Mouse (Mus musculus): ENCODE results near the gene Rad54l. TPM values are rescaled to one million over a fixed set of nuclear protein-coding genes. Genes with fewer than 3 reads are reported as not detected.

Gene Rad54l
- polyA plus RNA-seq, 1 experiment from 2014 or later, result 24.3 TPM

- Histone ChIP-seq H3K9me3 (replicated peaks; ENCODE audit: control insufficient read depth, low read length) (no peaks in the 10 kb centered on the region), H3K27me3 (ENCODE audit: control insufficient read depth, insufficient read depth, low read length) (no peaks in the 10 kb centered on the region), H3K27ac (ENCODE audit: low read depth, low read length) (no peak overlapping the region), H3K9ac (ENCODE audit: low read depth, low read length) (no peak overlapping the region), H3K4me2 (no peak overlapping the region), H3K4me3 (ENCODE audit: low read depth, low read length) (no peak overlapping the region), H3K4me1 (ENCODE audit: control insufficient read depth, insufficient read depth, low read length) (0 out of 2 replicates have a peak, but pooled peaks cover 3% of the 10 kb centered on the region), H3K36me3 (ENCODE audit: control insufficient read depth, insufficient read depth, low read length) (no peaks in the 10 kb centered on the region)
- no peak for ATAC-seq (replicated peaks; ENCODE audit: insufficient number of reproducible peaks, low FRiP score, low TSS enrichment)
- WGBS (ENCODE audit: insufficient replicate concordance), result 76% methylated on average over 6 of the region's 6 CpGs
Measured at GRCm38 (mm10) chr4:116127956-116128355, 4.5 kb upstream of the Rad54l start.

DNA sequence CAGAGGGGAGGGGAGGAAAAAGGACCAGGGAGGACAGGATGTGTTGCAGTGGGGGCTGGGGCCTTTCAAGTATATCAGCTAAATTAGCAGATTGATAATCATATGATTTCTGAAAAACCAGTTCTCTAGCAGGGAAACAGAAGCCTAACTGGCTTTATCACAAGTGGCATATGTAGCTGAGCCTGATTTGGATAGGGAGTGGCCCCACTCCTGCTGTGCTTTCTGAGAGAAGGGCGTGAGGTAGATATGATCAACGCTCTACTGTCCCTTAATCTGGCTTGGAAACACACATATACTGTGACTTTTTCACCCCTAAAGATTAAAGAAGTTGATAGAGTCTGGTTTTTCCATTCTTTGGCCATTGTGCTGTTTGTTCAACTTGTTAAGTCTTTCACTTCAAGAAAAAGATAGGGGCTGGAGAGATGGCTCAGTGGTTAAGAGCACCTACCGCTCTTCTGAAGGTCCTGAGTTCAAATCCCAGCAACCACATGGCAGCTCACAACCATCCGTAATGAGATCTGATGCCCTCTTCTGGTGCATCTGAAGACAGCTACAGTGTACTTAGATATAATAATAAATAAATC lies 2.4 kb upstream of the Rad54l start:
- no peak for ATAC-seq (replicated peaks; ENCODE audit: insufficient number of reproducible peaks, low FRiP score, low TSS enrichment)
- no peak overlapping the region for H3K4me3 ChIP-seq (ENCODE audit: low read depth, low read length)
- H3K4me1 ChIP-seq (ENCODE audit: control insufficient read depth, insufficient read depth, low read length), result 0 out of 2 replicates have a peak, but pooled peaks cover 5% of the 10 kb centered on the region
- WGBS (ENCODE audit: insufficient replicate concordance), result 83% methylated on average over 4 of the region's 4 CpGs
- no peak overlapping the region for H3K4me2 ChIP-seq
- H3K27ac ChIP-seq (ENCODE audit: low read depth, low read length), result no peak overlapping the region
- no peaks in the 10 kb centered on the region for H3K9me3 ChIP-seq (replicated peaks; ENCODE audit: control insufficient read depth, low read length)
- H3K36me3 ChIP-seq (ENCODE audit: control insufficient read depth, insufficient read depth, low read length), result no peaks in the 10 kb centered on the region
- H3K27me3 ChIP-seq (ENCODE audit: control insufficient read depth, insufficient read depth, low read length), result no peaks in the 10 kb centered on the region
- no peak overlapping the region for H3K9ac ChIP-seq (ENCODE audit: low read depth, low read length)

GRCm38 (mm10) chr4:116122762-116123161 lies 728 bp downstream of the Rad54l start:
- peak overlapping the region; percentile 65 for H3K4me3 ChIP-seq (ENCODE audit: low read depth, low read length)

DNA sequence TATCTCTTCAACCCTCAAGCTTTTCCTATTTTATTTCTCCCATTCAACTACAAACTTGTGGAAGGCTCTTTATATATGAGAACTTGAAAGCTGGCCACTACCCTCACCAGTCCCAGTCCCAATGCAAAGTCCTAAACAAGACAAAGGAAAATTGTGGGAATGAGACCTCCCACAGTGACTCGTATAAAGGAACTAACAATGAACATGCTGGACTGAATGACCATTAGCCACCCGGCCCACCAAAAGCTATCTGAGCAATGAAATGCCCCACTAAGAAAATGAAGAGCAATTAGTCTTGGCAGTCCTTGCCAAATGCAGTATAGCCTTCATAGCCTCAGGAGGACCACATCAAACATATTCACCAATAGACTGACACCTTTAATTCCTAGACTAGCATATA lies 12.0 kb downstream of the Rad54l start:
- Histone ChIP-seq H3K4me1 (ENCODE audit: control insufficient read depth, insufficient read depth, low read length) (no peaks in the 10 kb centered on the region), H3K9ac (ENCODE audit: low read depth, low read length) (no peak overlapping the region), H3K9me3 (replicated peaks; ENCODE audit: control insufficient read depth, low read length) (no peaks in the 10 kb centered on the region), H3K27me3 (ENCODE audit: control insufficient read depth, insufficient read depth, low read length) (no peaks in the 10 kb centered on the region), H3K27ac (ENCODE audit: low read depth, low read length) (no peak overlapping the region), H3K4me3 (ENCODE audit: low read depth, low read length) (no peak overlapping the region), H3K36me3 (ENCODE audit: control insufficient read depth, insufficient read depth, low read length) (no peaks in the 10 kb centered on the region; the same call in 1 of the 2 replicates), H3K4me2 (no peak overlapping the region)
- 83% methylated on average over 2 of the region's 2 CpGs for WGBS (ENCODE audit: insufficient replicate concordance)
- no peak for ATAC-seq (replicated peaks; ENCODE audit: insufficient number of reproducible peaks, low FRiP score, low TSS enrichment)

More at GRCm38 (mm10) chr4:116122762-116123161, 728 bp downstream of the Rad54l start:
- Histone ChIP-seq H3K27ac (ENCODE audit: low read depth, low read length) (no peak overlapping the region), H3K9ac (ENCODE audit: low read depth, low read length) (peak overlapping the region; percentile 70), H3K27me3 (ENCODE audit: control insufficient read depth, insufficient read depth, low read length) (no peaks in the 10 kb centered on the region), H3K9me3 (replicated peaks; ENCODE audit: control insufficient read depth, low read length) (no peaks in the 10 kb centered on the region), H3K4me2 (peak overlapping the region; percentile 80), H3K36me3 (ENCODE audit: control insufficient read depth, insufficient read depth, low read length) (no peaks in the 10 kb centered on the region), H3K4me1 (ENCODE audit: control insufficient read depth, insufficient read depth, low read length) (0 out of 2 replicates have a peak, but pooled peaks cover 5% of the 10 kb centered on the region)
- no peak for ATAC-seq (replicated peaks; ENCODE audit: insufficient number of reproducible peaks, low FRiP score, low TSS enrichment)
- WGBS (ENCODE audit: insufficient replicate concordance), result 0% methylated on average over 1 of the region's 1 CpGs

DNA sequence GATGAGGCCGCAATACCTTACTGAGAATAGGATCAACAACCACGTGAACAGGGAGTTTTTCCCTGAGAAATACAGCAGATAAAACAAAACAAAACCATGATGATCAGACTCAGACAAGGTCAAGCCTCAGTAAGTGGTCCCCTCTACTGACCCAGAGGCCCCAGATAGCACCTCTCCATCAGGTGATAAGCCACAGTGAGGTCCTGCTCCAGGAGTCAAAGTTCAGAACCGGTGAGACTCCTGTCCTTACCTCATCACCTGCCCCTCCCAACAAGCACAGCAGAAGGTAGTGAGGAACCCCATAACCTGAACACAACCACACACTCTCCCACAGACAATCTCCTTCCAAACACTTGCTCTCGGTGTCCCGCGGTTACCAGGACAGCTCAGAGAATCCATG lies 12.8 kb downstream of the Rad54l start:
- H3K9ac ChIP-seq (ENCODE audit: low read depth, low read length), result no peak overlapping the region
- no peaks in the 10 kb centered on the region for H3K27me3 ChIP-seq (ENCODE audit: control insufficient read depth, insufficient read depth, low read length)
- WGBS (ENCODE audit: insufficient replicate concordance), result 86% methylated on average over 6 of the region's 6 CpGs
- H3K4me3 ChIP-seq (ENCODE audit: low read depth, low read length), result no peak overlapping the region
- no peak overlapping the region for H3K4me2 ChIP-seq
- ATAC-seq (replicated peaks; ENCODE audit: insufficient number of reproducible peaks, low FRiP score, low TSS enrichment), result no peak
- H3K36me3 ChIP-seq (ENCODE audit: control insufficient read depth, insufficient read depth, low read length), result no peaks in the 10 kb centered on the region; the same call in 1 of the 2 replicates
- no peaks in the 10 kb centered on the region for H3K9me3 ChIP-seq (replicated peaks; ENCODE audit: control insufficient read depth, low read length)
- no peaks in the 10 kb centered on the region for H3K4me1 ChIP-seq (ENCODE audit: control insufficient read depth, insufficient read depth, low read length)
- no peak overlapping the region for H3K27ac ChIP-seq (ENCODE audit: low read depth, low read length)

DNA sequence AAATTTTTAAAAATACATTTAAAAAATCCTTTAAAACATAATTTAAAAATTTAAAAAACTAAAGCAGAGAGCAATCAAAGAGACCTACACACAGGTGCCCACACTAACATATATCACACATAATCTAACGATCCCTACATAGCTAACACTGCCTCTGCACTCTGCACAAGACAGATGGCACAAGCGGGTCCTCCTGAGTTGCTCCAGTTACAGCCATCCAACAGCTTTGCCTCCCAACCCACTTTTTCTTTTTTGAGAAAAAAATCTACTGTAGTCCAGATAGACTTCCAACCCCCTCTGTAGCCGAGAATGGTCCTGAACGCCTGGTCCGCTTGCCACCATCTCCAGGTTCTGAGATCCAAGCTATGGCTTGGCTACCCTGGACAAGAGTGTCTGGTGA lies 18.2 kb downstream of the Rad54l start:
- Histone ChIP-seq H3K4me3 (ENCODE audit: low read depth, low read length) (no peak overlapping the region), H3K9me3 (replicated peaks; ENCODE audit: control insufficient read depth, low read length) (no peaks in the 10 kb centered on the region), H3K36me3 (ENCODE audit: control insufficient read depth, insufficient read depth, low read length) (peaks cover 13% of the 10 kb centered on the region), H3K27ac (ENCODE audit: low read depth, low read length) (no peak overlapping the region), H3K4me1 (ENCODE audit: control insufficient read depth, insufficient read depth, low read length) (no peaks in the 10 kb centered on the region), H3K27me3 (ENCODE audit: control insufficient read depth, insufficient read depth, low read length) (no peaks in the 10 kb centered on the region), H3K9ac (ENCODE audit: low read depth, low read length) (no peak overlapping the region), H3K4me2 (no peak overlapping the region)
- ATAC-seq (replicated peaks; ENCODE audit: insufficient number of reproducible peaks, low FRiP score, low TSS enrichment), result no peak
- WGBS (ENCODE audit: insufficient replicate concordance), result 92% methylated on average over 5 of the region's 5 CpGs

- Histone ChIP-seq H3K36me3 (ENCODE audit: control insufficient read depth, insufficient read depth, low read length) (peaks cover 44% of the 10 kb centered on the region), H3K27ac (ENCODE audit: low read depth, low read length) (no peak overlapping the region), H3K4me1 (ENCODE audit: control insufficient read depth, insufficient read depth, low read length) (no peaks in the 10 kb centered on the region), H3K4me3 (ENCODE audit: low read depth, low read length) (no peak overlapping the region), H3K4me2 (no peak overlapping the region), H3K9me3 (replicated peaks; ENCODE audit: control insufficient read depth, low read length) (no peaks in the 10 kb centered on the region), H3K9ac (ENCODE audit: low read depth, low read length) (no peak overlapping the region), H3K27me3 (ENCODE audit: control insufficient read depth, insufficient read depth, low read length) (no peaks in the 10 kb centered on the region)
- WGBS (ENCODE audit: insufficient replicate concordance), result 68% methylated on average over 7 of the region's 7 CpGs
- ATAC-seq (replicated peaks; ENCODE audit: insufficient number of reproducible peaks, low FRiP score, low TSS enrichment), result peak; percentile 42; the same call in 1 of the 2 replicates
Measured at GRCm38 (mm10) chr4:116100959-116101358, 22.5 kb downstream of the Rad54l start.

DNA sequence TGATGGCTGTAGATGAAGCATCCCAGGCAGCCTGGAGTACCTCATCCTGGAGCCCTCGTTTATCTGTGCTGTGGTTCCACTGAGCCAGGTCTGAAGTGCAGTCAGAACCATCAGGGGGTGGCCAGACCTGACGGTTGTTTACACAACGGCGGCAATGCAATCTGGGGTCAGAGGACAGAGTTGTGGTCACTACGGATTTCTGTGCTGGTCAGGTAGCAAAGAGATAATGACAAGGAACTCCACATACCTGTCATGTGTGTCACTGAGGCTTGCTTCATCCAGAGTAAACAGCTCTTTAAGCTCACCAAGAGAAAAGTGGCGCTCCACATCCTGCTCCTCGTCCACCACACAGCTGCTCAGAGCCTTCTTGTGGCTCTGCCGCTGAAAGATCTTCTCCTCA lies 26.3 kb downstream of the Rad54l start:
- Histone ChIP-seq H3K9ac (ENCODE audit: low read depth, low read length) (no peak overlapping the region), H3K4me2 (no peak overlapping the region), H3K27me3 (ENCODE audit: control insufficient read depth, insufficient read depth, low read length) (no peaks in the 10 kb centered on the region), H3K4me1 (ENCODE audit: control insufficient read depth, insufficient read depth, low read length) (no peaks in the 10 kb centered on the region), H3K4me3 (ENCODE audit: low read depth, low read length) (no peak overlapping the region), H3K27ac (ENCODE audit: low read depth, low read length) (no peak overlapping the region), H3K36me3 (ENCODE audit: control insufficient read depth, insufficient read depth, low read length) (peaks cover 58% of the 10 kb centered on the region), H3K9me3 (replicated peaks; ENCODE audit: control insufficient read depth, low read length) (no peaks in the 10 kb centered on the region)
- WGBS (ENCODE audit: insufficient replicate concordance), result 81% methylated on average over 8 of the region's 8 CpGs
- no peak for ATAC-seq (replicated peaks; ENCODE audit: insufficient number of reproducible peaks, low FRiP score, low TSS enrichment)

DNA sequence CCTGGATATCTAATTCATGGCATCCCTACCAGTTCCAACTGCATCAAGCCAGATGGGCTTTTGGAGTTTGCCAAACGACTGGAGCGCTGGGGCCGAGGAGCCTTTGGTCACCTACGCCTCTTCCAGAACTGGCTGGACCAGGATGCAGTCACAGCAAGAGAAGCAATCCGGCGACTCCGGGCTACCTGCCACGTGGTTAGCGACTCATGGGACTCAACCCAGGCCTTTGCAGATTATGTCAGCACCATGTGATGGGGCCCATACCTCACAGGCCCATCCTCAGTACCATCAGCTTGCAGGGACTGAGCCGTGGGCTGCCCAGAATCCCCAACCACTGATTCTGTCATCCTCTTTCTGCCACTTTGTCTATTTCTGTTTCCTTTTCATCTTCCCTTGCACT lies 27.2 kb downstream of the Rad54l start:
- WGBS (ENCODE audit: insufficient replicate concordance), result 85% methylated on average over 10 of the region's 10 CpGs

More for the DNA sequence above, 27.2 kb downstream of the Rad54l start:
- no peak overlapping the region for H3K4me3 ChIP-seq (ENCODE audit: low read depth, low read length)
- no peaks in the 10 kb centered on the region for H3K9me3 ChIP-seq (replicated peaks; ENCODE audit: control insufficient read depth, low read length)
- H3K9ac ChIP-seq (ENCODE audit: low read depth, low read length), result no peak overlapping the region
- no peak overlapping the region for H3K4me2 ChIP-seq
- no peak overlapping the region for H3K27ac ChIP-seq (ENCODE audit: low read depth, low read length)
- H3K4me1 ChIP-seq (ENCODE audit: control insufficient read depth, insufficient read depth, low read length), result no peaks in the 10 kb centered on the region
- ATAC-seq (replicated peaks; ENCODE audit: insufficient number of reproducible peaks, low FRiP score, low TSS enrichment), result no peak
- H3K36me3 ChIP-seq (ENCODE audit: control insufficient read depth, insufficient read depth, low read length), result peaks cover 60% of the 10 kb centered on the region
- H3K27me3 ChIP-seq (ENCODE audit: control insufficient read depth, insufficient read depth, low read length), result no peaks in the 10 kb centered on the region

Data from heart, embryonic 11.5 days (tissue).